Mouse (Mus musculus) heart, postnatal 0 days (tissue): Measurements from ENCODE around the gene Cdca4.

Source experiments
- CTCF ChIP-seq: IDR thresholded peaks from 2 replicates; pipeline ENCODE4 v1.5.1; 2016; ENCODE audit warnings: antibody characterized with exemption, control low read depth, low read depth
- EP300 ChIP-seq: IDR thresholded peaks from 2 replicates; pipeline ENCODE4 v1.6.1; 2016; ENCODE audit warnings: antibody characterized with exemption, low read depth

DNA sequence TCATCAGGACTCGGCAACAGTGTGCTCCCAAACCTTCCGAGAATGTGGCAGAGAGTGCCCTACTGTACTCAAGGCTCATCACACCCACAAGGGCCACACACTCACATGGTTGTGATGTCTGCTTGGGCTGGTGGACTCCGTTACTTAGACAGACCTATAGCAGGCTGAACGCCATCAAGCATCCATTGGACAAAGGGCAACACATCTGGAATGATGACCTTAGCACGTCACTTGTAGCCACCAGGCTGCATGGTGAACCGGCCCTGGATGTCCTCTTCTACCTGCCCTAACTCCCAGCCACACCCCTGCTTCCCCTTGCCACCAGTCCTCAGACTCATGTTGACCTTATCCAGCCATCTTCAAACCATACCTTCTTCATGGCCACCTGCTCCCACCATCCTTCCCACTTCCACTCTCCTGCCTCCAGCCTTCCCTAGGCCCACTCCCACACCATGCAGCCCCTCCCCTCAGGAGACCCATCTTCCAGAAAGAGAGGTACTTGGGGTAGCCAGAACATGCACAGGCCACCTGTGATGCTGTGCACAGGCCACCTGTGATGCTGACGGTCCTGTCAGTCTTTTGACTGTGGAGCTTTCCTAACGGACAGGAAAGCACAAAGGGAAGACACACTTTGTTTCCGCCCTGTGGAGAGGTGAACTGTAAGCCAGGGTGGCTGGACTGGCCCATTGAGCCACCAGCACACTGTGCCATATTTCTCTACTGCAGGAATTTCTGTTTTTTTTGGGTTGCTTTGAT lies 29.5 kb upstream of the Cdca4 start:
- TF ChIP-seq CTCF (no peak), EP300 (no peak)
